Mouse (Mus musculus): ENCODE data around the gene 1700012B07Rik.

The 1700012B07Rik gene

DNA sequence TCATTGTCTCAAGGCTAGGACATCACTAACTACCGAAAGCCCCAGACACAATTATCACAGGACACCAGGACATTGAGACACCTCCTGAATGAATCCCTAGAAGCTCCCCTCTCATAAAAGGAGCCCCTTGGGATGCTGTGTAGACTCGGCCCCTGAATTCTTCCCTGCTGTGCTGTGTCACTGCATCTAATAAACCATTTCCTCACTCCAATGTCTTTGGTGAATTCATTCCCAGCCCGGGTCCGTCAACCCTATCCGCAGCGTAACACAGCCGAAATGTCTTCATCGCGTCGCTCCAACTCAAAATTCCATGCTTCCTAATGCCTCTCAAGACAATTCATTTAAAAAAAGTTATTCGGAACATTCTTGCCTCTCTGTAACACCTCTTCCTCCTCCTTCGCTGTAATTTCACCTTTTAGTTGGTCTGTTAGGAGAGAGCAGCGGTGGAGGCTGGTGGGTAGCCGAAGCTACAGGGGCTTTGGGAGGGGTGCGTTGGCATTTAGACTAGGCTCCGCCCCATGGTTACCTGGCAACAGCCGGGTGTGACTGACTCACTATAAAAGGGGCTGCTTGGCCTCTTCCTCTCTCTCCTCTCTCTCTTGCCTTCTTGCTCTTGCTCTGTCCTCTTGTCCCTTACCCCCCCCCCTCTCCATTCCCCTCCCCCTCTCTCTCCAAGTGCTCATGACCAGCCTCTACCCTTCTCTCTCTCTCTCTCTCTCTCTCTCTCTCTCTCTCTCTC, 25.6 kb upstream of the 1700012B07Rik start:
- in situ Hi-C loops (cut with MboI, MseI), result loop anchor here (25.0 kb wide), 1 partner anchor 541 kb away; no protein-coding TSS in a partner anchor

DNA sequence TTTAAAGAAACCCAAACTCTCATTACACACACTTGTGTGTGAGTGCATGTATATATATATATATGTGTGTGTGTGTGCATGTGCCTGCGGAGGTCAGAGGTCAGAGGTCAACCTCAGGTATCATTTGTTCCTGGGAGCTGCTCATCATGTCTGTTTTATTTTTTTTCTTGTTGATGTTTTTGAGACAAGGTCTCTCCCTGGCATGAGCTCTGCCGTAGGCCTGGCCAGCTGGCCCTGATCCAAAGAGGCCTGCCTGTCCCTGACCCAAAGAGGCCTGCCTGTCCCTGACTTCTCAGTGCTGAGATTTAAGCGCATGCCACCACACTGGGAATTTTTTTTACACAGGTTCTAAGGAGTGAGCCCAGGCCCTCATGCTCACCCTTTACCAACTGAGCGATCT, 24.1 kb upstream of the 1700012B07Rik start:
- in situ Hi-C loops (cut with MboI, MseI), result loop anchor here (25.0 kb wide), 1 partner anchor 540 kb away; no protein-coding TSS in a partner anchor

DNA sequence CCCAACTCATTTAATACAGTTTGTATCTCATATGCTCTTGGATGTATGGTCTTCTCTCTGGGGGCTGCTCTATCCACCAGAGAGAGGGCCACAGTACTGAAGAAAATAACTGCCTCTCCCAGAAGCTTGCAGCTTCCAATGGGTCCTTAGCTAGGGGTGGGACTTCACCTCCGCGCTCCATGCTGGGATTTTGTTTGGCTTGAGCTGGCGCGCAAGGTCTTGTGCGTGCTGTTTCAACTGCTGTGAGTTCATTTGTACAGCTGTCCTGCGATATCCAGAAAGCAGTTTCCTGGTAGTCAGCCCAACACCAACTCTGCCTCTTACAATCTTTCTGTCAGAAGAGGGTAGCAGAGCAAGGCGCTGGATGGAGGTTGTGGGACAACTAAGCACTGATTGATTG, 18.5 kb upstream of the 1700012B07Rik start:
- in situ Hi-C loops (cut with MboI, MseI), result loop anchor here (10.0 kb wide), 1 partner anchor 1312 kb away; no protein-coding TSS in a partner anchor

DNA sequence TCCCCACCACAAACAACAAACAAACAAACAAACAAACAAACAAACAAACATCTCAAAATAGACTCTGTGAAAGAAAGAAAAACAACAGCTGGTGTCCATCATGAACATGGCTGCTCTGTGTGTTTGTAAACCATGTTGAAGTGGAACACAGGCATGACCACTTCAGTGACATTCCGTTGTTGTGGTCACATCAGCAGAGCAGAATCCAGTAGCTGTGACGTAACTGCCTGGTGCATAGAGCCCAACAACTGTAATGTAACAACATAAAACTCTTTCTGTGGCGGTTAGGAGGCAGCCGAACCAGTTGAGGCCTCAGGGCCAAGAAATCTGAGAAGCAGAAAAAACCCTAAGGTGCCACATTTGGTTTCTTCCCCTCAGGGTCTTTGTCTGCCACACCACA, 17.8 kb upstream of the 1700012B07Rik start:
- in situ Hi-C loops (cut with MboI, MseI), result loop anchor here (10.0 kb wide), 1 partner anchor 1311 kb away; no protein-coding TSS in a partner anchor

DNA sequence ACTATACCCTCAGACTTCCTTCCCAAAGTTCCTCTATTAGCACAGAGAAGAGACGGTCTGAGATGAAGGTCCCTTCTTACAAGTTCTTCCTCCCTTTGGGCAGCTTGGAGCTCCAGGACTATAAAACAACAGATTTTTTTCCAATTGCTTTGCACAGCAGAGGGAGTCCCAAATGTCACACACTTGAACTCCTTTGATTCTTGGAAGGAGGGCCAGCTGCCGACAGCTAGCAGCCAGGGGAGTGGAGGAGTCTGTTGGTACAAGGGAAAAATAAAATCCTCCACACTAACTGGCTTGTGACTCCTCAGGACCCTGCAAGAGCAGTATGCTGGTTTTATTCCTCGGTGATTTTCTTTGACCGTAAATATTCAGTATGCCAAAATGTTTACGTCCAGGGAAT, 16.6 kb upstream of the 1700012B07Rik start:
- in situ Hi-C loops (cut with MboI, MseI), result loop anchor here (10.0 kb wide), 1 partner anchor 1310 kb away; no protein-coding TSS in a partner anchor

DNA sequence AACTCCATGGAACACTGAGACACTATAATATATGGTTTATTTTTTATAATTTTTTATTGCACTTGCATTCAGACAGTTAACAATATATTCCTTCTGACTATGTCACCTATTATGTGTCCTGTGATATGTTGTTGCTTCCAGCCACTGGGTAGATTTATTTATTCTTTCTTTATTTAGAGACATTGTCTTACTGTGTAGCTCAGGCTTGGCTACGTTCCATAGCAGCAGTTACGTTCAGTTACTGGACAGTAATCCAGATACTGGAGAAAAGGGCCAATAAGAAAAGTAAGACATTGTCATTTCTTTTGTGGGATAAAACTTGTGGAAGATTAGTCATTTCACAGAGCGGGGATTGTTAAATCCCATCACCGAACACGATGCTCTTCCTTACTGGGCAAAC, 2.5 kb upstream of the 1700012B07Rik start:
- in situ Hi-C loops (cut with MboI, MseI), result no loop called here

DNA sequence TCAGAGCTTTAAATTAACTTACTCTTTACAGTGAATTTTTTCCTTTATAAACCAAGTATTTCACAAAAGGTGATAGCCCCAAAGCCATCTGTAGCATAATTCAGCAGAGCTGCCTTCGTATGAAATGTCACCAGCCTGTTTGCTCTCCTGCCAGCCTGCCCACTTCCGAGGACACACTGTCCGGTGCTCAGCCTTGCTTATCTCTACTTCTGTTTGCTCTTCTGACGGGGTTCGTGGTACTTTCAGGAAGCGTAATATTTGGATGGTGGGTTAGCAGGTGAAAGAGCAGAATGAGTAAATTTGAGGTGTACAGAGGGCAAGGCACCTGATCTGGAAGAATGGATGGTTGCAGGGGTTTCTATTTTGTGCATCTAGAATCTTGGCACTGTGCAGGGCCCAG, 5.6 kb downstream of the 1700012B07Rik start:
- in situ Hi-C loops (cut with MboI, MseI), result no loop called here

DNA sequence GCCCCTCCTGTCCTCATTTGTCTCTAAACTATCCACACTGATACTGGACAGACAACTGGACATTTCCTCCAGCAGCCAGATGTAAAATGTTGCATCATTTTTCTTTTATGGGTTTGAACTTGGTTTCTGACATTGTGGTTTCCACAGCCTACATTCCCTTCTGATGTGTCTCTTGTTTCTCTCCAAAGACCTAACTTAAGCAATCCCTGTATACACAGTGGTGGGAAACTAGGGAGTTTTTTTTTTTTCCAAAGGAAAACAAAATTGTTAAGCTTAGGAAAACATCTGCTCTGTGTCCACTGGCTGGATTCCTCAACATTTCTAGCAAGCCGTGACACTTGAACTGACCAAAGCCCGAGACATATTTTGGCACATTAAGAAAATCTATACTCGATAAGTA, 10.4 kb downstream of the 1700012B07Rik start:
- in situ Hi-C loops (cut with MboI, MseI), result no loop called here

DNA sequence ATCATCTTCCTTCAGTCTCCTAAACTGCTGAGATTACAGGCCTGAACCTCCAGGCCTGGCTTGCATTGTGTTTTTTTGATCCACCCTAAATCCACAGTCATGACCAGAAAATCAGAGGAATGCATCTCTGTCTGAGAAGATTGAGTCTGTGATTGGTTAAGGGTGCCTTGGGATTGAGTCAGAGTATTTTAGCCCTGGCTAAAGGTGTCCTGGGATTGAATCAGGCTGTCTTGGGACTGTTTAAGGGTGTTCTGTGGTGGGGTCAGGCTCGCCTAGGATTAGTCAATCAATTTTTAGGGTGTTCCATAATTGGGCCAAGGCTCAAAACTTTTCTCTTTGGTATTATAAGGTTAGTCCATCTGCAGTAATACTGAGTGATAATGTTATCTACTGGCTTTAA, 10.9 kb downstream of the 1700012B07Rik start:
- in situ Hi-C loops (cut with MboI, MseI), result no loop called here

DNA sequence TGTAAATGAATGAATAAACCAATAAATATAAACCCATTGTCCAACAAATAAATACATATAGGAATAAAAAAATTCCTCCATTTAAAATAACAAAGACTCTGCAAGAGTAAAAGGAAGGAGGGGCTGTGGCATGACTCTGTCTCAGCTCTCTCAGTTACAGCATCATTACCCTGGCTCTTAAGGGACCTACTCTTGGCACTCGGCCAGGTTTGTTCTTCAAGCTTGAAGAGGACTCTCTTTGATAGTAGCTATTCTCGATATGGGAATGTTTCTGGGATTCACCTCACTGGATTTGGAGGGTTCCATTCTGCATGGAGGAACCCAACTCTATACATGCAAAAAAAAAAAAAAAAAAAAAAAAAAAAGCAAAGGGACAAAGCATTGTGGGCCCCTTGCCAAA, 16.1 kb downstream of the 1700012B07Rik start:
- in situ Hi-C loops (cut with MboI, MseI), result no loop called here

DNA sequence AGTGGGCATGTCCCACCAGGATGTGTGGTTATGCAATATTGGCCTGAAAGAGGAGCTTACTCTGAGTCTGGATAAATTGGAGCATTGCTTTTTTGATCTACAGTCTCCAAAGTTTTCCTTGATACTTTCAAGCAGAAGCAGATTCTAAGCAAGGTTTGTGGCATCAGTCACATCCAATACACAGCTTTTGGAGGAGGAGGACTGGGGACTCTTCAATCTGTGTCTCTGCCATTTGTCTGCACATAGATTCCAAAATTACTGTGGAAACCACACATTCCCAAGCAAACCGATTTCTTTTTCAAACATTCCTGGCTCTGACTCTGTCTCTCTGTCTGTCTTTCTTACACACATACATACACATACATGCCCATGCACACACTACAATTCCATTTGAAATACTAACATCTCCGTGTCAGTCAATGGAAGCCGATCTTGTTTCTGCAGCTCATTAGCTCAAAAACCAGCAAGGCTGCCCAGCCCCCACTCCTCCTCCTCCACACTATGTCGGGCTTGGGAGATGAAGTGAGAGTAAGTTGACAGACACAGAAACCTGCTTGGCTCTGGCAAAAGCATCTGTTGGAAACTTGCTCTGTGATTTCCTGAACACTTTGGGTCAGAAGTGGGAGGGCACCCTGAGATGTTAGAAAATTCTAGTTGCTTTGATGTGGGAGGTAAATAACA, 18.5 kb downstream of the 1700012B07Rik start:
- in situ Hi-C loops (cut with MboI, MseI), result no loop called here

DNA sequence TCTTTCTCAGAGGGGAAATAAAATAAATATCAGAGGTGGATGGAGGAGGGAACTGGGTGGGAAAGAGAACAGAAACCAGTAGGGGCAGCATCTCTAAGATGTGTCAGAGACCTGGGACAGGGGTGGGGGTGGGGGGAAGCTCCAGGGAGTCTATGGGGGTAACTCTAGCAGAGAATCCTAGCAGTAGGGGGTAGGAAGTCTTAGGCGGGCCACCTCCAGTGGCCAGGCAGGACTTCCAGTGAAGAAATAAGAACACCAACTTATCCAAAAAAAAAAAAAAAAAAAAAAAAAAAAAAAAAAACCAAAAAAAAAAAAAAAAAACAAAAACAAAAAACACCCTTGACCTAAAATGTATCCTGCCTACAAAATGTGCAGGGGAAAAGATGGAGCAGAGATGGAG, 26.3 kb downstream of the 1700012B07Rik start:
- in situ Hi-C loops (cut with MboI, MseI), result no loop called here

DNA sequence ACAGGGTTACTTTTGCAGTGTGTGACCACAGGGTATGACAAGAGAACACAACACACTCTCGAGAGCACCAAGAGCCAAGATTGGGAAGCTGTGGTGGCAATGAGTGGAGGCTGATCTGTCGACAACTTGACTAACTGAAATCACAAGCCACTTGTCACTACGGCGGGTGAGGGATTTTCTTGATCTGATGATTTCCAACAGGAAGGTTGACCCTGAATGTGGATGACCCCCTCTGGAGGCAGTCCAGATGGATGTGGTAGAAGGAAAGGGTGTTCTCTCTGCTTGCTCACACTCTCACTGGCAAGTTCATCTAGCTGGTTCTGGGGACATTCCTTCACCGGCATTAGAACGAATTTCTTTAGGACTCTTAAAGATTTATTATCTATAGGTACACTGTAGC, 30.3 kb downstream of the 1700012B07Rik start:
- in situ Hi-C loops (cut with MboI, MseI), result no loop called here

DNA sequence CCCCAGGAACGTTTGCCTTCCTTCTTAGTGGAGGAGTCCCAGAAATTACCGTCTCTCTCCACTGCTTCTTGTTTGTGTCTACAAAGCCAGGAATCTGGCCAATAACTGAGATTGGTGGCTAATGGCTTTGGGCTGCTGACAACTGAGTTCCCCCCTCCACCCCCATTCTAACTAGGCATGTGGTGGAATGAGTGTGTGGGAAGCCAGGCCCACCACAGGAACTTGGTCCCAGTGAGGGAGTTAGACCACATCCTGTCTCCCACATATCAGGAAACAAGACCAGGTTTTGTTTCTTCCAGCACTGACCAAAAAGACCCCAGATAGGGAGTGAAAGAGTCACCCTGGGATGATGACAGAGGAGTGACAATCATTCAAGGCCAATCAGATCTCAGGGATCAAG, 32.3 kb downstream of the 1700012B07Rik start:
- in situ Hi-C loops (cut with MboI, MseI), result no loop called here

DNA sequence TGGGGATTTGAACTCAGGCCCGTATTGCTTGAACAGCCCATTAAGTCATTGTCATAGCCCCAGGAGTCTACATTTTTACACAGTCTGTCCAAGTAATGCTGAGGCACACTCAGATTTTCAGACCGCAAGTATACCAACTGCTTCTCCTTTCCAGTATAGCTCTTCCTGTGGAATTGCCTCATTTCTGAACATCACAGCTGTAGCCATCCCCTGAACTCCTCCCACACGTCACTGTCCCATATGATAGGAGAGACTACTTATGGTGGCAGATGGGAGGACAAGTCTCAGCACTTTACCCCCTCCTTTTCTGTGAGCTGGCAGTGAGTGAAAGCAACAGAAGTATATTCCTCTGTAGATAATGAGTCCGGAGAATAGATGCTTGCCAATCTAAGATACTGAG, 34.3 kb downstream of the 1700012B07Rik start:
- in situ Hi-C loops (cut with MboI, MseI), result no loop called here

DNA sequence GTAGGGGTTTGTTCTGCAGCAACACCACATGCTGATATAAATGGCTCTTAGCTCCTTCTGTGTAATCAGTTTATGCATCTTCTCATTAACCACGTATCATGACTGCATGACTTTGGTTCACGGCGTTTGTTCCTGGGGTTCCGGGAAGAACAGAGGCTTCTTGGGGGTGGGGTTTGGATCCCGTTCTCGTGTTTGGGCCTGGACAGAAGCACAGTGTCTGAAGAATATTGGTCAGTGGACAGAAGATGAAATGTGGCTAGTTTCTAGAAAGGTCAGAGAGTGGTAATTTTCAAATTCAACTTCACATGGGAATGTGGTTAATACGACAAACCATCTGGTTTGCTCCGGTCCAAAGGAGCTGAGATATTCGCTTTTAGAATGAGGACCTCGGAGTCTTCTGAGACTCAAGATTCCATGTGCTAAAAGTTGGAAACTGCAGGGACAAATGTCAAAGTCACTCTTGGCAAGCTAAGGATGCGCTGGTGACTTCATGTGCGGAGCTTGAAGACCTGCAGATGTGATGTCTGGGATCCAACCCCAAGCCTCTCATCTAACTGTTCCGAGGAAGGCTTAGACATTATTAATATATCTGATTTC, 35.3 kb downstream of the 1700012B07Rik start:
- in situ Hi-C loops (cut with MboI, MseI), result no loop called here

DNA sequence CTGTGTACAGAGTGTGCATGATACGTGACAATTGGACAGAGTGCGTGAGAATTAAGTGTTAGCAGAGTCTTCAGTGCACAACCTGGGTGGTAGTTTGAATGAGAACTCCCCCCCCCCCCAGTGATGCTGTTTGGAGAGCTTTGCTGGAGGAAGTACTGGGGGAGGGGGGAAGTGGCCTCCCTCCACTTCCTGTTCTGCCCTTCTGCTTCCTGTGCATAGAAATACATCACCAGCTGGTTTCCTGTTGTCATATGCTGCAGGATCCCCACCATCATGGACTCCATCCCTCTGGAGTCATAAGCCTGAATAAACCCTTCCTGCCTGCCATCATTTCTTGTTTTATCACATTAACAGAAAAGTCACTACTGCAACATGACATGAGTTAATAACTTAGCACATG, 35.9 kb downstream of the 1700012B07Rik start:
- in situ Hi-C loops (cut with MboI, MseI), result no loop called here

DNA sequence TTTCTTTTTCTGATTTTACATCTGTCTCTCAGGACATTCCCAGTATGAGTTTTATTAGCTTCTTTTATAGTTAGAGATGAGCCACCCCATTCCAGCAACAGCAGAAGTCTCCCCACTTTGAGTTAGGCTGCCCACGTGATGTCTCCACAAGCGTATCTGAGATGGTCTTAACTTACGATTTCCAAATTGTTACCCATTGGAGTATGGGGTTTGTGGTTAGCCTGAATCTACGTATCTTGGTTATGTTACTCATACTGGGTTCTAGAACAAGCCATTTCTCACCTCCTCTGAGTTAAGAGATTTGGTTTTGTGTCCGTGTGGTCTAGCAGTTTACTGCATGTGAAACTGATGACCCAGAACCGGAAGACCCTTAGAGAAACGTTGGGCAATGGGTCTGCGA, 37.6 kb downstream of the 1700012B07Rik start:
- in situ Hi-C loops (cut with MboI, MseI), result no loop called here

DNA sequence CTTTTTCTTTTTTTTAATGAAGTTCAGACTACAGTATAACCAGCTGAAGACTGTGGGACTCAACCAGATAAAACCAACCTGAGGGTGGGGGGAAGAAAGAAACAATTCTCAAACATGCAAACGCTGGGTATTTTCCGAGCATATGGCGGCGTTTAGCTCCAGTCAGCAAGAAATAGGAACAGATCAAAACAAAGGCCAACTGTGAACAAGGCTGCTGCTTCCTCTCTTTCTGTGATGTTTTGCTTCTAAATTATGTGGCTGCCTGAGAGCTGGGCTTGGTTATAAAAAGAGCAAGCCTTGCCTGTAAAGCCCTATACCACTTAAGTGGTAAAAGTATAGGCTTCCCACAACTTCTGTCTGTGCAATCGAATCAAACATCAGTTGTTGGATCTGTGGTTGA, 42.5 kb downstream of the 1700012B07Rik start:
- in situ Hi-C loops (cut with MboI, MseI), result no loop called here

DNA sequence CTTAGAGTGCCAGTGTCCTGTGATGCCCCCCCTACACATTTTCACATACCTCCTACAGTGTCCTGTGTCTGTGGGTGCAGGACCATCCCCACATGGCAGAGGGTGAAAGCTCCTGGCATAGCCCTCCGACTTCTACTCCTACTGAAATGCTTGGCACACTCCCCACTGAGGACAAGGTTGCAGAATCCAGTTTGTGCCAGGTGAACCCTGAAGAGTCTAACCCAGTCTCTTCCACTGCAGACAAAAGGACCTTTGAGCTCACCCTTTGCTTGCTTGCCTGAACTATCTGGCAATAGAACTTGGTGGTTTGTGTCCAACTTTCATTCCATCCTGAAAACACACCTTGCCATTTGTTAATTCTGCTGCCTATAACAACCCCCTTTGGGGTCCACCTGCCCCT, 56.5 kb downstream of the 1700012B07Rik start:
- in situ Hi-C loops (cut with MboI, MseI), result no loop called here

DNA sequence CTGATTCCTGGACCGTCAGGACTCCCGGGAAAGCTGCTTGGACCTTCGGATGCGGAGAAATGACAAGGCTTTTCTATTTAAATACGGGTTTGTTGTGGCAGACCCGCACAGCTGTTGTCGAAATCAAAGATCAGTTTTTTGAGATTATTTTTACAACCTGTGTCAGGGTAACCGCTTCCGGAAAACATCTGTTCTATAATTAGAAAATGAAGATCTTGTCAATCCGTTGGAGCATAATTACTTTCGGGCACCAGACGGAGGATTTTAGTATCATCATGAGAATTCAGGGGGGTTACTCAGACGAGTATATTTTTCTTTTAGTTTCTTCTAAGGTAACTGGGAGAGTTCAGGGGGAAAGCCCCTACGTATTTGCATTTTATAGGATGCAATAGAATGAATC, 57.7 kb downstream of the 1700012B07Rik start:
- in situ Hi-C loops (cut with MboI, MseI), result no loop called here

DNA sequence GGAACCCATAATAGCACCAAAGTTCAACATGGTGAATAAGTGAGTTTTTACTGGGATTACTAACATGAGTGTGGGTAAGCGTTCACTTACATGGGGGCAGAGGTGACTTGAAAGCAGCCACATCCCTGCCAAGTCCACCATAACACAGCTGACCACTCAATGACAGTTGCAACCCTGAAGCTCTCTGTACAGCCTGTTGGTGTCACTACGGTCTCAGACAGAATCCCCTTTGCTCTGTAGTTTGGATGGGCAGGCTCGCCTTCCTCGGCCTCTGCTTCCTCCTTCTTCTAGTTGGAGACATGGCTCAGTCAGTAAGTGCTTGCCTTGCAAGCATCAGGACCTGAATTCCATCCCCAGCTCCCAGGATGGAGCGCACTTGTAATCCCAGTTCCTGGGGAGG, 58.8 kb downstream of the 1700012B07Rik start:
- in situ Hi-C loops (cut with MboI, MseI), result no loop called here

DNA sequence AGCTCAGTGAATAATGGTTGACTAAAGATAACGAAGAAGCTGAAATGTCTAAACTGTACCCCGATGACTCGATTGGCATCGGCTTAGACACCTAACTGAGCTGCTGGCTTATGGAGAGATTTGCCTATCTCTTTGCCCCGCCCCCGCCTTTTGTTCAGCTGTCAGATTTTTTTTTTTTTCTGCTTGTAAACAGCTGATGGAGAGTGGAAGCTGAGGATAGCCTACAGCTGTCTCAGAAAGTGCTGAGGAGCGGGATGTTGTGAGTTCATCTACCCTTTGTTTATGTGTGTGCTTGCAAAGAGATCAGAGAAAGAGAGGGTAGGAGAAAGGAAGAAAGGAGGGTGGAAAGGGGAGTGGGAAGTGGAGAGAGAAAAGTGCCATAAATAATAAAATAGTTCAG, 67.8 kb downstream of the 1700012B07Rik start:
- in situ Hi-C loops (cut with MboI, MseI), result no loop called here
